ENCODE assay signal across 8 mouse cellular contexts in genomic region chr13:59585648-59586005, GRCm38 (mm10). TPM values are rescaled to one million over a fixed set of nuclear protein-coding genes. Genes with fewer than 3 reads are reported as not detected.
DNase-seq lines count a peak whose midpoint lies in the region; ATAC-seq and TF ChIP-seq lines count a peak whose summit lies in the region.

No protein-coding gene starts in this region.

- no peak for ATAC-seq in forebrain, embryonic 13.5 days
- no peak for ATAC-seq in intestine, postnatal 0 days
- ATAC-seq in megakaryocyte progenitor cell, adult 5-6 weeks (replicated peaks; ENCODE audit: poor library complexity): 0 out of 2 replicates have a peak, but pooled peaks have one; percentile 1

- peaks cover 8% of the 10 kb centered on the region for H3K4me1 ChIP-seq in testis, adult 2 months (ENCODE audit: control insufficient read depth, insufficient read depth, low read length)
- peaks cover 34% of the 10 kb centered on the region for H3K4me1 ChIP-seq in forebrain, embryonic 13.5 days
- H3K4me1 ChIP-seq in intestine, postnatal 0 days (replicated peaks; ENCODE audit: control insufficient read depth, insufficient read depth, low read length): 0 out of 2 replicates have a peak, but pooled peaks cover 3% of the 10 kb centered on the region

- TF ChIP-seq POLR2A in testis, adult 2 months (IDR thresholded peaks at IDR 0.05; ENCODE audit: control insufficient read depth, low read depth, low read length): no peak

- no peak for TF ChIP-seq CTCF in testis, adult 2 months (IDR thresholded peaks at IDR 0.05; ENCODE audit: control insufficient read depth, insufficient read depth, insufficient replicate concordance, low read depth, low read length)
- TF ChIP-seq CTCF in intestine, postnatal 0 days (IDR thresholded peaks at IDR 0.05; ENCODE audit: low read depth): no peak

- peak; percentile 60 for DNase-seq in cerebellum, adult 8-10 months
- no peak for DNase-seq in cerebellum, postnatal 36 days
- DNase-seq in testis, postnatal 10 days (ENCODE audit: low spot score): no peak
- DNase-seq in adrenal gland, postnatal 10 days: no peak

- H3K9ac ChIP-seq in forebrain, embryonic 13.5 days: peak overlapping the region; percentile 94
- peak overlapping the region; percentile 81 for H3K9ac ChIP-seq in intestine, postnatal 0 days (ENCODE audit: low read depth, low read length)

- H3K4me2 ChIP-seq in forebrain, embryonic 13.5 days: peak overlapping the region; percentile 98
- H3K4me2 ChIP-seq in intestine, postnatal 0 days (replicated peaks; ENCODE audit: low read depth): peak overlapping the region; percentile 85

- under 1% methylated on average over 28 of the region's 28 CpGs for WGBS in forebrain, embryonic 13.5 days
- WGBS in intestine, postnatal 0 days: under 1% methylated on average over 28 of the region's 28 CpGs

- peak overlapping the region; percentile 98 for H3K4me3 ChIP-seq in testis, adult 2 months (ENCODE audit: control insufficient read depth, low read depth, low read length)
- H3K4me3 ChIP-seq in forebrain, embryonic 13.5 days: peak overlapping the region; percentile 93
- peak overlapping the region; percentile 87 for H3K4me3 ChIP-seq in intestine, postnatal 0 days (ENCODE audit: low read depth, low read length)

- no peaks in the 10 kb centered on the region for H3K9me3 ChIP-seq in forebrain, embryonic 13.5 days (replicated peaks)
- no peaks in the 10 kb centered on the region for H3K9me3 ChIP-seq in intestine, postnatal 0 days (ENCODE audit: control insufficient read depth)

- peak overlapping the region; percentile 93 for H3K27ac ChIP-seq in testis, adult 2 months (ENCODE audit: control insufficient read depth, insufficient read depth, low read depth, low read length)
- peak overlapping the region; percentile 76 for H3K27ac ChIP-seq in forebrain, embryonic 13.5 days
- H3K27ac ChIP-seq in intestine, postnatal 0 days (ENCODE audit: low read depth, low read length): peak overlapping the region; percentile 84

- peaks cover 2% of the 10 kb centered on the region; the same call in 1 of the 2 replicates for H3K36me3 ChIP-seq in testis, adult 2 months (ENCODE audit: control insufficient read depth, insufficient read depth, low read length)
- peaks cover 31% of the 10 kb centered on the region for H3K36me3 ChIP-seq in forebrain, embryonic 13.5 days (ENCODE audit: poor library complexity, severe bottlenecking)
- peaks cover under 1% of the 10 kb centered on the region for H3K36me3 ChIP-seq in intestine, postnatal 0 days (ENCODE audit: control insufficient read depth, insufficient read depth)

- H3K27me3 ChIP-seq in testis, adult 2 months (ENCODE audit: control insufficient read depth, insufficient read depth, low read length): no peaks in the 10 kb centered on the region
- no peaks in the 10 kb centered on the region for H3K27me3 ChIP-seq in forebrain, embryonic 13.5 days
- no peaks in the 10 kb centered on the region for H3K27me3 ChIP-seq in intestine, postnatal 0 days (replicated peaks; ENCODE audit: control insufficient read depth, insufficient read depth, low read length)

RNA-seq across cellular contexts. Expression of gene Naa35, which starts 0.6 kb away (rescaled TPM):
- 42.8 and 46.5 TPM in 2 replicates for polyA plus RNA-seq in testis, adult 2 months (2012; rRNA removed)
- 156 and 179 TPM in 2 replicates for polyA plus RNA-seq in forebrain, embryonic 13.5 days (2015; fragmentation: Nextera tagmentation; extraction: Ambion mirVana)
- polyA plus RNA-seq in intestine, postnatal 0 days (2015; fragmentation: Nextera tagmentation; extraction: Ambion mirVana): 39.8 and 44.7 TPM in 2 replicates
- 59.8 and 66.4 TPM in 2 replicates for total RNA-seq in megakaryocyte progenitor cell, adult 5-6 weeks (2015)
- total RNA-seq in megakaryocyte progenitor cell, adult 5-6 weeks (2017): 35.5 and 42.6 TPM in 2 replicates
- total RNA-seq in adrenal gland, postnatal 10 days (2021): 10 to 100 TPM; 54.9 to 63.5 TPM

RNA-seq across cellular contexts. Expression of gene Agtpbp1, which starts 0.6 kb away (rescaled TPM):
- 74.6 and 82.5 TPM in 2 replicates for polyA plus RNA-seq in testis, adult 2 months (2012; rRNA removed)
- 30.1 and 35.7 TPM in 2 replicates for polyA plus RNA-seq in forebrain, embryonic 13.5 days (2015; fragmentation: Nextera tagmentation; extraction: Ambion mirVana)
- polyA plus RNA-seq in intestine, postnatal 0 days (2015; fragmentation: Nextera tagmentation; extraction: Ambion mirVana): 7.3 TPM in 2 replicates
- 44.3 and 45.6 TPM in 2 replicates for total RNA-seq in megakaryocyte progenitor cell, adult 5-6 weeks (2015)
- total RNA-seq in megakaryocyte progenitor cell, adult 5-6 weeks (2017): 46.6 and 55.7 TPM in 2 replicates
- 10 to 100 TPM; 29.7 to 49.9 TPM for total RNA-seq in adrenal gland, postnatal 10 days (2021)
